Mouse (Mus musculus) heart, embryonic 16.5 days (tissue): ENCODE measurements around the gene Kcnc2. TPM values are rescaled to one million over a fixed set of nuclear protein-coding genes. Genes with fewer than 3 reads are reported as not detected.

ENCODE experiments used
- ATAC-seq: fragments of 200-750 bp; cut with Nextera tagmentation; replicated peaks from 2 replicates; pipeline ENCODE4 v1.8.0; 2017; ENCODE audit warnings: moderate number of reproducible peaks; ENCODE audit not compliant: insufficient read depth, low FRiP score; ENCODE audit errors: extremely low read depth
- H3K27ac ChIP-seq: fragments of 300-500 bp; sonication (generic); 2 replicates; pipeline ENCODE4 v1.5.1; 2014; ENCODE audit warnings: mild to moderate bottlenecking, low read length, control low read depth, moderate library complexity
- H3K27me3 ChIP-seq: fragments of 300-500 bp; sonication (generic); 2 replicates; pipeline ENCODE4 v1.6.1; 2014; ENCODE audit warnings: low read length, mixed read lengths; ENCODE audit not compliant: control insufficient read depth, insufficient read depth
- H3K36me3 ChIP-seq: fragments of 300-500 bp; sonication (generic); 2 replicates; pipeline ENCODE4 v1.6.1; 2014; ENCODE audit not compliant: control insufficient read depth, insufficient read depth
- H3K4me1 ChIP-seq: fragments of 300-500 bp; sonication (generic); 2 replicates; pipeline ENCODE4 v1.6.1; 2014; ENCODE audit warnings: low read length, mixed read lengths; ENCODE audit not compliant: control insufficient read depth, insufficient read depth
- H3K4me2 ChIP-seq: fragments of 300-500 bp; sonication (generic); 2 replicates; pipeline ENCODE4 v1.6.1; 2014; ENCODE audit warnings: low read depth, mild to moderate bottlenecking, control low read depth, low read length
- H3K4me3 ChIP-seq: fragments of 300-500 bp; sonication (generic); 2 replicates; pipeline ENCODE4 v1.5.1; 2014; ENCODE audit warnings: mild to moderate bottlenecking, control low read depth, low read length
- H3K9ac ChIP-seq: fragments of 300-500 bp; sonication (generic); 2 replicates; pipeline ENCODE4 v1.6.1; 2014; ENCODE audit warnings: low read length, control low read depth
- H3K9me3 ChIP-seq: fragments of 300-500 bp; sonication (generic); replicated peaks from 2 replicates; pipeline ENCODE4 v1.6.1; 2016; ENCODE audit warnings: low read length; ENCODE audit not compliant: control insufficient read depth
- WGBS: fragments of 180-500 bp; shearing (Covaris S2); extraction: QIAGEN DNeasy Blood & Tissue Kit; methylation state at CpG from one replicate; pipeline ENCODE4 v1.1.7; 2014; 5-methylcytosine and 5-hydroxymethylcytosine counted together
- polyA plus RNA-seq: library from polyadenylated mRNA; unstranded; fragments of >200 nt; fragmentation: Nextera tagmentation; extraction: Ambion mirVana; gene quantifications from 2 replicates; pipeline ENCODE4 v1.2.1, GENCODE M21; 2015

Kcnc2 gene
- polyA plus RNA-seq, 1 experiment from 2014 or later, result 2.1 TPM

GRCm38 (mm10) chr10:112368369-112368768 lies 97.4 kb downstream of the Kcnc2 start:
- ATAC-seq, result no peak
- WGBS, result 71% methylated on average over 3 of the region's 3 CpGs
- H3K4me3 ChIP-seq, result no peak overlapping the region

GRCm38 (mm10) chr10:112377163-112377562 lies 106.2 kb downstream of the Kcnc2 start:
- no peaks in the 10 kb centered on the region for H3K4me1 ChIP-seq
- no peaks in the 10 kb centered on the region for H3K27me3 ChIP-seq
- no peaks in the 10 kb centered on the region for H3K9me3 ChIP-seq
- ATAC-seq, result no peak
- no peaks in the 10 kb centered on the region for H3K36me3 ChIP-seq
- no peak overlapping the region for H3K9ac ChIP-seq
- no peak overlapping the region for H3K27ac ChIP-seq
- WGBS, result 79% methylated on average over 5 of the region's 5 CpGs
- H3K4me2 ChIP-seq, result no peak overlapping the region
- no peak overlapping the region for H3K4me3 ChIP-seq

More at GRCm38 (mm10) chr10:112368369-112368768, 97.4 kb downstream of the Kcnc2 start:
- no peak overlapping the region for H3K4me2 ChIP-seq
- H3K9me3 ChIP-seq, result no peaks in the 10 kb centered on the region
- H3K27ac ChIP-seq, result no peak overlapping the region
- no peaks in the 10 kb centered on the region for H3K27me3 ChIP-seq
- no peaks in the 10 kb centered on the region for H3K36me3 ChIP-seq
- H3K9ac ChIP-seq, result no peak overlapping the region
- no peaks in the 10 kb centered on the region for H3K4me1 ChIP-seq

- no peak overlapping the region for H3K9ac ChIP-seq
- ATAC-seq, result no peak
- no peak overlapping the region for H3K27ac ChIP-seq
Measured at GRCm38 (mm10) chr10:112378465-112378864, 107.5 kb downstream of the Kcnc2 start.

GRCm38 (mm10) chr10:112380590-112380989 lies 109.7 kb downstream of the Kcnc2 start:
- no peaks in the 10 kb centered on the region for H3K27me3 ChIP-seq
- H3K27ac ChIP-seq, result no peak overlapping the region
- H3K4me3 ChIP-seq, result no peak overlapping the region
- no peak for ATAC-seq
- H3K9ac ChIP-seq, result no peak overlapping the region
- no peaks in the 10 kb centered on the region for H3K36me3 ChIP-seq
- H3K9me3 ChIP-seq, result no peaks in the 10 kb centered on the region
- H3K4me2 ChIP-seq, result no peak overlapping the region
- WGBS, result 87% methylated on average over 6 of the region's 6 CpGs
- H3K4me1 ChIP-seq, result no peaks in the 10 kb centered on the region

More at GRCm38 (mm10) chr10:112378465-112378864, 107.5 kb downstream of the Kcnc2 start:
- H3K4me3 ChIP-seq, result no peak overlapping the region
- H3K4me1 ChIP-seq, result no peaks in the 10 kb centered on the region
- H3K27me3 ChIP-seq, result no peaks in the 10 kb centered on the region
- H3K36me3 ChIP-seq, result no peaks in the 10 kb centered on the region
- 64% methylated on average over 6 of the region's 6 CpGs for WGBS
- no peak overlapping the region for H3K4me2 ChIP-seq
- H3K9me3 ChIP-seq, result no peaks in the 10 kb centered on the region

GRCm38 (mm10) chr10:112394399-112394970 lies 123.6 kb downstream of the Kcnc2 start:
- H3K9me3 ChIP-seq, result no peaks in the 10 kb centered on the region
- no peak for ATAC-seq
- no peaks in the 10 kb centered on the region for H3K4me1 ChIP-seq
- no peak overlapping the region for H3K9ac ChIP-seq
- H3K27ac ChIP-seq, result no peak overlapping the region
- WGBS, result 62% methylated on average over 8 of the region's 8 CpGs
- no peaks in the 10 kb centered on the region for H3K27me3 ChIP-seq
- H3K4me3 ChIP-seq, result no peak overlapping the region
- H3K36me3 ChIP-seq, result no peaks in the 10 kb centered on the region
- H3K4me2 ChIP-seq, result no peak overlapping the region

GRCm38 (mm10) chr10:112397194-112397593 lies 126.3 kb downstream of the Kcnc2 start:
- H3K4me3 ChIP-seq, result no peak overlapping the region
- 34% methylated on average over 2 of the region's 2 CpGs for WGBS
- H3K9me3 ChIP-seq, result no peaks in the 10 kb centered on the region
- no peak overlapping the region for H3K9ac ChIP-seq
- H3K4me2 ChIP-seq, result no peak overlapping the region
- ATAC-seq, result no peak
- no peaks in the 10 kb centered on the region for H3K4me1 ChIP-seq
- H3K27ac ChIP-seq, result no peak overlapping the region
- H3K27me3 ChIP-seq, result no peaks in the 10 kb centered on the region
- no peaks in the 10 kb centered on the region for H3K36me3 ChIP-seq

- no peaks in the 10 kb centered on the region for H3K9me3 ChIP-seq
- no peak overlapping the region for H3K9ac ChIP-seq
- H3K27me3 ChIP-seq, result no peaks in the 10 kb centered on the region
- WGBS, result 82% methylated on average over 9 of the region's 9 CpGs
- H3K4me1 ChIP-seq, result no peaks in the 10 kb centered on the region
- no peak overlapping the region for H3K27ac ChIP-seq
- no peaks in the 10 kb centered on the region for H3K36me3 ChIP-seq
- H3K4me3 ChIP-seq, result no peak overlapping the region
- H3K4me2 ChIP-seq, result no peak overlapping the region
- no peak for ATAC-seq
Measured at GRCm38 (mm10) chr10:112400591-112401404, 129.9 kb downstream of the Kcnc2 start.

GRCm38 (mm10) chr10:112409525-112409924 lies 138.6 kb downstream of the Kcnc2 start:
- H3K36me3 ChIP-seq, result no peaks in the 10 kb centered on the region
- H3K4me1 ChIP-seq, result no peaks in the 10 kb centered on the region
- H3K27ac ChIP-seq, result no peak overlapping the region
- no peak overlapping the region for H3K4me2 ChIP-seq
- no peaks in the 10 kb centered on the region for H3K27me3 ChIP-seq
- H3K4me3 ChIP-seq, result no peak overlapping the region
- no peaks in the 10 kb centered on the region for H3K9me3 ChIP-seq
- 53% methylated on average over 2 of the region's 2 CpGs for WGBS
- no peak overlapping the region for H3K9ac ChIP-seq
- ATAC-seq, result no peak

GRCm38 (mm10) chr10:112423327-112423726 lies 152.4 kb downstream of the Kcnc2 start:
- H3K9me3 ChIP-seq, result no peaks in the 10 kb centered on the region
- no peak for ATAC-seq
- WGBS, result 50% methylated on average over 10 of the region's 10 CpGs

More at GRCm38 (mm10) chr10:112423327-112423726, 152.4 kb downstream of the Kcnc2 start:
- Histone ChIP-seq H3K36me3 (no peaks in the 10 kb centered on the region), H3K27me3 (no peaks in the 10 kb centered on the region), H3K4me2 (no peak overlapping the region), H3K4me3 (no peak overlapping the region), H3K27ac (no peak overlapping the region), H3K9ac (no peak overlapping the region), H3K4me1 (no peaks in the 10 kb centered on the region)
